In genomic region chr7:27337175-27337853, GRCm38 (mm10) we compare ENCODE assay signal across 8 mouse cellular contexts. TPM values are rescaled to one million over a fixed set of nuclear protein-coding genes. Genes with fewer than 3 reads are reported as not detected.
DNase-seq lines count a peak whose midpoint lies in the region; ATAC-seq and TF ChIP-seq lines count a peak whose summit lies in the region.

TSS of gene Ltbp4 (minus strand) at chr7:27337692.

- no peak for TF ChIP-seq CTCF in bone marrow macrophage, adult 2 months (IDR thresholded peaks at IDR 0.05; ENCODE audit: low read depth, low read length)
- TF ChIP-seq CTCF in intestine, postnatal 0 days (IDR thresholded peaks at IDR 0.05; ENCODE audit: low read depth) = peak; percentile 9; the same call in 1 of the 2 replicates

- peaks cover 3% of the 10 kb centered on the region; the same call in 1 of the 2 replicates for H3K36me3 ChIP-seq in intestine, postnatal 0 days (ENCODE audit: control insufficient read depth, insufficient read depth)
- peaks cover 6% of the 10 kb centered on the region; the same call in 1 of the 2 replicates for H3K36me3 ChIP-seq in limb, embryonic 15.5 days
- H3K36me3 ChIP-seq in neural tube, embryonic 12.5 days = peaks cover 12% of the 10 kb centered on the region

- H3K9ac ChIP-seq in intestine, postnatal 0 days (ENCODE audit: low read depth, low read length) = peak within 1 kb of the TSS; percentile 27
- H3K9ac ChIP-seq in limb, embryonic 15.5 days = peak within 1 kb of the TSS; percentile 37; the same call in 1 of the 2 replicates
- peak within 1 kb of the TSS; percentile 44 for H3K9ac ChIP-seq in neural tube, embryonic 12.5 days

- TF ChIP-seq POLR2A in bone marrow macrophage, adult 2 months (IDR thresholded peaks at IDR 0.05; ENCODE audit: borderline replicate concordance, low read depth, low read length) = no peak

- no peaks in the 10 kb centered on the region for H3K9me3 ChIP-seq in intestine, postnatal 0 days (ENCODE audit: control insufficient read depth)
- H3K9me3 ChIP-seq in limb, embryonic 15.5 days = no peaks in the 10 kb centered on the region
- no peaks in the 10 kb centered on the region for H3K9me3 ChIP-seq in neural tube, embryonic 12.5 days

- no peak for DNase-seq in layer of hippocampus, adult 8-10 months (ENCODE audit: low spot score in 2 of 2)
- DNase-seq in layer of hippocampus, adult 9-11 months = no peak
- DNase-seq in gastrocnemius, postnatal 4 days (ENCODE audit: low spot score in 2 of 2) = no peak

- peak within 1 kb of the TSS; percentile 62 for H3K4me2 ChIP-seq in intestine, postnatal 0 days (replicated peaks; ENCODE audit: low read depth)
- H3K4me2 ChIP-seq in limb, embryonic 15.5 days = peak within 1 kb of the TSS; percentile 88
- H3K4me2 ChIP-seq in neural tube, embryonic 12.5 days (replicated peaks) = peak within 1 kb of the TSS; percentile 75

- no peaks in the 10 kb centered on the region for H3K4me1 ChIP-seq in bone marrow macrophage, adult 2 months (ENCODE audit: control insufficient read depth, insufficient read depth, low read length)
- no peaks in the 10 kb centered on the region for H3K4me1 ChIP-seq in intestine, postnatal 0 days (replicated peaks; ENCODE audit: control insufficient read depth, insufficient read depth, low read length)
- peaks cover 52% of the 10 kb centered on the region for H3K4me1 ChIP-seq in limb, embryonic 15.5 days
- peaks cover 49% of the 10 kb centered on the region for H3K4me1 ChIP-seq in neural tube, embryonic 12.5 days

- 0 out of 2 replicates have a peak within 1 kb of the TSS, but pooled peaks have one; percentile 6 for H3K4me3 ChIP-seq in bone marrow macrophage, adult 2 months (ENCODE audit: insufficient read depth, low read length)
- H3K4me3 ChIP-seq in intestine, postnatal 0 days (ENCODE audit: low read depth, low read length) = peak within 1 kb of the TSS; percentile 29
- H3K4me3 ChIP-seq in limb, embryonic 15.5 days = peak within 1 kb of the TSS; percentile 49
- peak within 1 kb of the TSS; percentile 40 for H3K4me3 ChIP-seq in neural tube, embryonic 12.5 days

- WGBS in intestine, postnatal 0 days = under 1% methylated on average over 36 of the region's 36 CpGs
- WGBS in limb, embryonic 15.5 days = 1% methylated on average over 36 of the region's 36 CpGs
- under 1% methylated on average over 36 of the region's 36 CpGs for WGBS in neural tube, embryonic 12.5 days

- H3K27ac ChIP-seq in bone marrow macrophage, adult 2 months (ENCODE audit: insufficient read depth, low read depth, low read length) = no peak within 1 kb of the TSS
- no peak within 1 kb of the TSS for H3K27ac ChIP-seq in intestine, postnatal 0 days (ENCODE audit: low read depth, low read length)
- H3K27ac ChIP-seq in limb, embryonic 15.5 days = peak within 1 kb of the TSS; percentile 77
- H3K27ac ChIP-seq in neural tube, embryonic 12.5 days = no peak within 1 kb of the TSS

- ATAC-seq in intestine, postnatal 0 days = peak; percentile 57
- 0 out of 2 replicates have a peak, but pooled peaks have one; percentile 26 for ATAC-seq in limb, embryonic 15.5 days (ENCODE audit: insufficient number of reproducible peaks, low FRiP score, low TSS enrichment, low read depth)
- ATAC-seq in neural tube, embryonic 12.5 days (ENCODE audit: low FRiP score, low read depth) = no peak
- ATAC-seq in frontal cortex, adult (ENCODE audit: low TSS enrichment) = no peak

- H3K27me3 ChIP-seq in intestine, postnatal 0 days (replicated peaks; ENCODE audit: control insufficient read depth, insufficient read depth, low read length) = peaks cover 57% of the 10 kb centered on the region
- peaks cover 52% of the 10 kb centered on the region for H3K27me3 ChIP-seq in limb, embryonic 15.5 days
- peaks cover 58% of the 10 kb centered on the region for H3K27me3 ChIP-seq in neural tube, embryonic 12.5 days (replicated peaks)

RNA-seq across cellular contexts. Expression of gene Ltbp4, which starts in this region (rescaled TPM):
- 10 to 100 TPM; 48.5 to 59.4 (median 57.9) TPM for total RNA-seq in layer of hippocampus, adult 8-10 months (2022)
- polyA plus RNA-seq in bone marrow macrophage, adult 2 months (2012; ENCODE audit: insufficient read depth, insufficient read length, missing spikeins) = 0.84 TPM in 1 of 2 replicates, not detected in the other
- total RNA-seq in gastrocnemius, postnatal 4 days (2021) = 100 to 1,000 TPM; 152 to 169 TPM
- polyA plus RNA-seq in intestine, postnatal 0 days (2015; fragmentation: Nextera tagmentation; extraction: Ambion mirVana) = 40.7 and 43.7 TPM in 2 replicates
- 66.0 and 74.2 TPM in 2 replicates for polyA plus RNA-seq in limb, embryonic 15.5 days (2015; fragmentation: Nextera tagmentation; extraction: Ambion mirVana)
- polyA plus RNA-seq in neural tube, embryonic 12.5 days (2016; fragmentation: Nextera tagmentation; extraction: Ambion mirVana) = 6.1 and 9.9 TPM in 2 replicates

Comparison
In these comparisons a context has a peak if more than half of its experiments do, and no peak if none do; other contexts are left out.
1. ATAC-seq: peak in intestine, postnatal 0 days (single experiment) and limb, embryonic 15.5 days (single experiment); none in neural tube, embryonic 12.5 days (single experiment) and frontal cortex, adult (single experiment).
2. Peak in every context shown above with its lines, with median percentiles within 50 percentile points of each other: H3K4me3 ChIP-seq, H3K4me2 ChIP-seq and H3K9ac ChIP-seq.